Mouse (Mus musculus): Measurements from ENCODE around the gene Sept7. TPM values are rescaled to one million over a fixed set of nuclear protein-coding genes. Genes with fewer than 3 reads are reported as not detected.

Gene Sept7
- total and polyA plus RNA-seq, 3 experiments, result 66.7 to 254 (median 67.0) TPM

GRCm38 (mm10) chr9:25213164-25213557 is 39.1 kb upstream of the Sept7 start:
- DNase-seq (ENCODE audit: low read depth, low spot score), result no peak
- peaks cover 0 to 2% of the 10 kb centered on the region in 2 experiments; a peak in 1 of 4 replicates for H3K36me3 ChIP-seq (ENCODE audit: control insufficient read depth in 1 of 2, insufficient read depth in 2 of 2, low read length in 2 of 2)
- no peak for TF ChIP-seq POLR2AphosphoS5 (IDR thresholded peaks at IDR 0.05; ENCODE audit: borderline replicate concordance, low read depth, low read length)
- TF ChIP-seq MAFK (IDR thresholded peaks at IDR 0.05; ENCODE audit: borderline replicate concordance, low read depth, low read length), result no peak
- TF ChIP-seq MXI1 (IDR thresholded peaks at IDR 0.05; ENCODE audit: low read depth, low read length), result no peak
- TF ChIP-seq UBTF (IDR thresholded peaks at IDR 0.05; ENCODE audit: borderline replicate concordance, insufficient read depth, low read depth, low read length), result no peak
- TF ChIP-seq SIN3A (IDR thresholded peaks at IDR 0.05; ENCODE audit: low read length), result no peak
- TF ChIP-seq SMC3 (IDR thresholded peaks at IDR 0.05; ENCODE audit: low read depth, low read length), result no peak
- no peak for TF ChIP-seq TAL1 (IDR thresholded peaks at IDR 0.05; ENCODE audit: low read length)
- TF ChIP-seq CTCF (IDR thresholded peaks at IDR 0.05 in 2 of 3, conservative IDR thresholded peaks at IDR 0.05 in 1 of 3; ENCODE audit: control insufficient read depth in 1 of 3, insufficient read depth in 1 of 3, low read depth in 2 of 3, low read length in 3 of 3, poor library complexity in 1 of 3, severe bottlenecking in 1 of 3), result no peak
- TF ChIP-seq ETS1 (IDR thresholded peaks at IDR 0.05; ENCODE audit: low read depth, low read length), result no peak
- no peaks in the 10 kb centered on the region; a peak in 1 of 4 replicates for H3K27me3 ChIP-seq (ENCODE audit: control insufficient read depth in 1 of 2, insufficient read depth in 2 of 2, low read length in 2 of 2)
- no peak overlapping the region for H3K4me3 ChIP-seq (ENCODE audit: control insufficient read depth in 1 of 2, insufficient read depth in 1 of 2, low read depth in 2 of 2, low read length in 2 of 2)
- H3K9me3 ChIP-seq (replicated peaks; ENCODE audit: insufficient read depth, low read length), result no peaks in the 10 kb centered on the region
- H3K4me1 ChIP-seq (ENCODE audit: control insufficient read depth in 1 of 2, insufficient read depth in 2 of 2, low read length in 2 of 2), result peaks cover 0 to 2% of the 10 kb centered on the region in 2 experiments; a peak in 3 of 4 replicates
- H3K27ac ChIP-seq (ENCODE audit: control insufficient read depth, low read depth, low read length), result no peak overlapping the region
- no peak overlapping the region for H3K9ac ChIP-seq (ENCODE audit: control insufficient read depth, low read depth, low read length, poor library complexity, severe bottlenecking)
- H3K79me2 ChIP-seq (ENCODE audit: control insufficient read depth, insufficient read depth, low read length, poor library complexity), result no peaks in the 10 kb centered on the region

GRCm38 (mm10) chr9:25215411-25215810 is 36.8 kb upstream of the Sept7 start:
- H3K4me1 ChIP-seq (ENCODE audit: control insufficient read depth in 1 of 2, insufficient read depth in 2 of 2, low read length in 2 of 2), result peaks cover 4 to 7% of the 10 kb centered on the region in 2 experiments
- no peak overlapping the region for H3K9ac ChIP-seq (ENCODE audit: control insufficient read depth, low read depth, low read length, poor library complexity, severe bottlenecking)
- H3K9me3 ChIP-seq (replicated peaks; ENCODE audit: insufficient read depth, low read length), result no peaks in the 10 kb centered on the region
- no peak for DNase-seq (ENCODE audit: low read depth, low spot score)
- no peak for TF ChIP-seq CHD2 (IDR thresholded peaks at IDR 0.05; ENCODE audit: low read length)
- no peak for TF ChIP-seq CHD1 (IDR thresholded peaks at IDR 0.05; ENCODE audit: low read depth, low read length)
- TF ChIP-seq SIN3A (IDR thresholded peaks at IDR 0.05; ENCODE audit: low read length), result no peak
- no peak for TF ChIP-seq POLR2AphosphoS2 (IDR thresholded peaks at IDR 0.05; ENCODE audit: low read length)
- no peak for TF ChIP-seq MEF2A (IDR thresholded peaks at IDR 0.05; ENCODE audit: extremely low read depth, insufficient replicate concordance, low read depth, low read length, poor library complexity, severe bottlenecking)
- no peaks in the 10 kb centered on the region for H3K79me2 ChIP-seq (ENCODE audit: control insufficient read depth, insufficient read depth, low read length, poor library complexity)
- no peak overlapping the region for H3K4me3 ChIP-seq (ENCODE audit: control insufficient read depth in 1 of 2, insufficient read depth in 1 of 2, low read depth in 2 of 2, low read length in 2 of 2)
- no peaks in the 10 kb centered on the region for H3K27me3 ChIP-seq (ENCODE audit: control insufficient read depth in 1 of 2, insufficient read depth in 2 of 2, low read length in 2 of 2)
- H3K36me3 ChIP-seq (ENCODE audit: control insufficient read depth in 1 of 2, insufficient read depth in 2 of 2, low read length in 2 of 2), result peaks cover 0 to 12% of the 10 kb centered on the region in 2 experiments; a peak in 2 of 4 replicates
- no peak overlapping the region for H3K27ac ChIP-seq (ENCODE audit: control insufficient read depth, low read depth, low read length)

GRCm38 (mm10) chr9:25216210-25216609 is 36.0 kb upstream of the Sept7 start:
- H3K4me3 ChIP-seq (ENCODE audit: control insufficient read depth in 1 of 2, insufficient read depth in 1 of 2, low read depth in 2 of 2, low read length in 2 of 2), result no peak overlapping the region
- H3K9me3 ChIP-seq (replicated peaks; ENCODE audit: insufficient read depth, low read length), result no peaks in the 10 kb centered on the region
- peak; percentile 43 for DNase-seq (ENCODE audit: low read depth, low spot score)
- H3K79me2 ChIP-seq (ENCODE audit: control insufficient read depth, insufficient read depth, low read length, poor library complexity), result no peaks in the 10 kb centered on the region
- peaks cover 0 to 12% of the 10 kb centered on the region in 2 experiments; a peak in 2 of 4 replicates for H3K36me3 ChIP-seq (ENCODE audit: control insufficient read depth in 1 of 2, insufficient read depth in 2 of 2, low read length in 2 of 2)
- H3K27ac ChIP-seq (ENCODE audit: control insufficient read depth, low read depth, low read length), result no peak overlapping the region
- peaks cover 4 to 8% of the 10 kb centered on the region in 2 experiments for H3K4me1 ChIP-seq (ENCODE audit: control insufficient read depth in 1 of 2, insufficient read depth in 2 of 2, low read length in 2 of 2)
- no peak overlapping the region for H3K9ac ChIP-seq (ENCODE audit: control insufficient read depth, low read depth, low read length, poor library complexity, severe bottlenecking)
- H3K27me3 ChIP-seq (ENCODE audit: control insufficient read depth in 1 of 2, insufficient read depth in 2 of 2, low read length in 2 of 2), result no peaks in the 10 kb centered on the region
- TF ChIP-seq ZMIZ1 (IDR thresholded peaks at IDR 0.05; ENCODE audit: low read depth, low read length) (no peak), RCOR1 (IDR thresholded peaks at IDR 0.05; ENCODE audit: low read depth, low read length) (peak; percentile 58), CHD1 (IDR thresholded peaks at IDR 0.05; ENCODE audit: low read depth, low read length) (no peak), USF2 (IDR thresholded peaks at IDR 0.05; ENCODE audit: borderline replicate concordance in 1 of 2, insufficient read depth in 1 of 2, low read depth in 1 of 2, low read length in 2 of 2) (no peak), MAX (IDR thresholded peaks at IDR 0.05; ENCODE audit: low read length) (no peak), MXI1 (IDR thresholded peaks at IDR 0.05; ENCODE audit: low read depth, low read length) (no peak), CHD2 (IDR thresholded peaks at IDR 0.05; ENCODE audit: low read length) (no peak), SIN3A (IDR thresholded peaks at IDR 0.05; ENCODE audit: low read length) (no peak), MAFK (IDR thresholded peaks at IDR 0.05; ENCODE audit: borderline replicate concordance, low read depth, low read length) (no peak), TAL1 (IDR thresholded peaks at IDR 0.05; ENCODE audit: low read length) (peak; percentile 19; the same call in 1 of the 2 replicates), ETS1 (IDR thresholded peaks at IDR 0.05; ENCODE audit: low read depth, low read length) (peak; percentile 43; the same call in 1 of the 2 replicates), NELFE (IDR thresholded peaks at IDR 0.05; ENCODE audit: low read depth, low read length) (no peak), CTCF (IDR thresholded peaks at IDR 0.05 in 2 of 3, conservative IDR thresholded peaks at IDR 0.05 in 1 of 3; ENCODE audit: control insufficient read depth in 1 of 3, insufficient read depth in 1 of 3, low read depth in 2 of 3, low read length in 3 of 3, poor library complexity in 1 of 3, severe bottlenecking in 1 of 3) (no peak), TCF12 (IDR thresholded peaks at IDR 0.05; ENCODE audit: low read depth, low read length) (0 out of 2 replicates have a peak, but pooled peaks have one; percentile 22), GATA1 (IDR thresholded peaks at IDR 0.05; ENCODE audit: low read depth, low read length) (peak; percentile 67), MEF2A (IDR thresholded peaks at IDR 0.05; ENCODE audit: extremely low read depth, insufficient replicate concordance, low read depth, low read length, poor library complexity, severe bottlenecking) (no peak), GABPA (IDR thresholded peaks at IDR 0.05; ENCODE audit: low read depth, low read length) (no peak), ZKSCAN1 (IDR thresholded peaks at IDR 0.05; ENCODE audit: low read depth, low read length) (no peak), E2F4 (IDR thresholded peaks at IDR 0.05; ENCODE audit: borderline replicate concordance, low read depth, low read length) (no peak)

Data from MEL (cell line).